Mouse (Mus musculus): ENCODE measurements at regions not wholly inside any gene's neighbourhood (a gene's known extent, or its start where the extent isn't known, plus 50 kb on each side); places are given as distances from the start of the nearest gene placed in this dataset.
"Not testable (repeated sequence)": the region's sequence is repeated elsewhere in the genome, so short reads cannot be mapped to it uniquely, and the experiment has no call there.

DNA sequence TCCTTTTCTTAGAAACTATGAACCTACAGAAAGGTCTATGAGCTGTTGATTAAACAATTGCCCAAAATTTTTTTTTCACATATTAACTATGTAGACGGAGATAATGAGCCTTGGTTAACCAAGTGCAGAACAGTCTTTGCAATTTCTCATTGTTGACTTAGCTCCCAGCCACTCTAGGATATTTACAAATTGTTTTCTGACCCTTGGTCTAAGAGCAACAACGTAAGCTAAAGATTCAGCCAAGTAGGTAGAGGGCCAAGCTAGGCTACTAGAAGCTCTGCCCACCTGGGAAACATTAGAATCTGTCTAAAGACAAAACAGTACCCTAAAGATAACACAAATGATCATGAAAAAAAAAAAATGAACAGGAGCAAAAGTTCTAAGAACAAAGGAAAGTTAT lies 67.5 kb upstream of the Map9 start:
- DNase-seq, result no peak

DNA sequence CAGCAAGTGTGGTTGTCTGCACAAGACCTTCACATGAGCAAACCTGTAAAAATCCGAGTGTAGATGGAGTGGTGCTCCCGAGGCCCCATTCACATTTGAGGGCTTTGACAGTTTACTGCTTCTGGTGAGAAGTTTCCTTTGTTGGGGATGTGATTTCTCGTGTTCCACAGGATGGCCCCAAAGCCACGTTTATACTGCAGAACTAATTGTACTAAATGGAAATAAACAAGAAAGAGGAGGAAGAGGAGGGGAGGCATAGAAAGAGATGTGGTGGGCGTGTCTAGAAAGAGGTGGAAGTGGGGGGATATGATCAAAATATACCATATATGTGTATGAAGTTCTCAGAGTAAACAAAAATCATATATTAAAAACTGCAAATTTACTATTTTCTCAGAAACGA lies 68.8 kb upstream of the Map9 start:
- DNase-seq, result no peak

- no peak for DNase-seq
Observed at GRCm38 (mm10) chr3:82276977-82277714, 80.7 kb upstream of the Map9 start.

- DNase-seq, result no peak
Observed at GRCm38 (mm10) chr3:82275822-82276203, 82.0 kb upstream of the Map9 start.

DNA sequence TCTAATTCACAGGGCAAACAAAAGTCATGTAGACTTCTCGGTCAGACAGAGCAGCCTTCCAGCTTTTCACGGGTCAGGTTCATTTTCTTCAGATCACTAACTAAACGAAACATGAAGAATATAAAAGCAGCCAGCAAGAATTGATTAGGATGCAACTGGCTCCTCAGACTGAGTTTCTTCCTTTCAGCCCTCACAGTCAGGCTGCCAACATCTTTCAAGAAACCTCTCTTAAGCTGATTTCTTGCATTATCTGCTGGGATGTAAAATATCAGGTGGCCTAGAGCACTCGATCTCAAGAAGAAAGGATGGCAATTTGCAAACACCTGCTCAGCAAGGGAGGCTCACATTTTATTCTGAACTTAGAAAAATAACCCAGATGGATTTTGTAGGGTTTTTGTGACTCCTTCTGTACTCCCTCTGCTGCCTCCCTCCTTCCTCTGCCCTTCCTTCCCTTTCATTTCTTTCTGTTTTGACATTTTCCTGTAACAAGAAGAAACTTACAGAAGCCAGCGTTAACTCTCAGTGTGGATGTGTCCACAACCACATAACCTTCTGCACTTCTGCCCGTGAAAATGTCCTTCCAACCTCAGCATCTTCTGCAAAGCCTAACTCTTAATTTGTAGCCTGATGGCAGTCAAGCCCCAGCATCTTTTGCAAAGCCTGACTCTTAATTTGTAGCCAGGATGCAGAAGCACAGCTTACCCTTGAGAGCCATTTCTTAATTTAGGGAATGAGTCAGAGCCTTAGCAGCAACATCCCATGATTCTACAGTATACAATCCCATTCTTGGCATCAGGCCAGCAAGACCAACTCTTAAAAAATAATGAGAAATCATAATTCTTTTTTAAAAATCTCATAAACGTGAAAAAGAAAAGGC lies 82.7 kb upstream of the Map9 start:
- DNase-seq, result peak; percentile 67 to 78

DNA sequence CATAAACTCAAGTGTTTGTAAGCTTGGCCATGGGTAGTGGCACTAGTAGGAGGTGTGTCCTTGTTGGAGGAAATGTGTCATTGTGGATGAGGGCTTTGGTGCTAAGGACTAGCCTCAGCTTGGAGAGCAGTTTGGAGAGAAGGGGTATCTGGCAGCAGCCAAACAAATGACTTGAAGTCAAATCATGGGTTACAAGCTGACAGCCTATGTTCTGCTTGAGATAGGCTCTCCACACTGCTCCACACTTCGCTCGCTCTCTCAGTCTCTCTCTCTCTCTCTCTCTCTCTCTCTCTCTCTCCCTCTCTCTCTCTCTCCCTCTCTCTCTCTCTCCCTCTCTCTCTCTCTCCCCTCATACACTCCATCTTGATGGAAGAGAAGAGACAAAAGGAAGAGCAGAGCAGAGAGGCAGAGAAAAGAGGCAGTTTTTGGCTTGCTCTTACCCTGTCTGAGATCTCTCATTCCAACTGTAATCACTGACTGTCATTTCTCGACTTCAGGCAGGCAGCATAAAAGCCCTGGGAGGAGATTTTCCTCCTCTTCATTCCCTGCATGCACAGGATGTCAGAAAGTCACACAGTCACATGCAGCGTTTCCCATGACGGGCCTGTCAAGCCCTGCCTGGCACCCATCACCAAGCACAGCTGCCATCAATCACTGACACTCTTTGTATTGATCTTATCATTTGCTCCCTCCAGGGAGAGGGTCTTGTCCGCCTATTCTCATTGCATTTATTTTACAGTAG lies 83.5 kb upstream of the Map9 start:
- DNase-seq, result peak; percentile 47 to 50

DNA sequence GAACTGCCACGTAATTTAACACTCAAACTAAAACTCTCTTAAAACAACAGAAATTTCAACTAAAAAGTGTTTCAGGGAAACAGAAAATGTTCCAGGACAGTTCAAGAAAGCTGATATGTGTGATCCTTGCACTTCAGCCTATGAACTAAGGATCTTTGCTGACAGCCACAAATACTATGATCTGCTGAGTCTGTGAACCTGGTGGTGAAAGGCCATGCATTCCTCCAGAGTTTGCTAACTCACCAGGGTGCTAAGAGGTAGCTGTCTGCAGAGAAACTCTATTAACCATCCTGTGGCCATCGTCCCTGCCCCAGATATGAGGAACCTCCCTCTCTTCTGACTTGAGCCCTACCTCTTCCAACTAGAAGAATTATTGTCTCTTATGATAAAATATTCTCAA lies 84.3 kb upstream of the Map9 start:
- not testable (repeated sequence) for DNase-seq

DNA sequence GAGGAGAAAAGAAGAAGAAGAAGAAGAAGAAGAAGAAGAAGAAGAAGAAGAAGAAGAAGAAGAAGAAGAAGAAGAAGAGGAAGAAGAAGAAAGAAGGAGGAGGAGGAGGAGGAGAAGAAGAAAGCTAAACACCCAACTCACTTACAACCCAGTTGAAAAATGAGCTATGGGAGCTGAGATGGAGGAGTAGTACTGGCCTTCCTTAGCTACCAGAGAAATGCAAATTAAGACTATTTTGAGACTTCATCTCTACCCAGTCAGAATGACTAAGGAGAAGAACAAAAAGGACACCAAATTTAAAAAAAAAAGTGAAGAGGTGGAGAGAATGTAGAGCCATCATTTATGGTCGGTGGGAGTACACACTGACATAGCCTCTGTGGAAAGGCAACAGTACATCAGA lies 85.9 kb upstream of the Map9 start:
- DNase-seq, result no peak

DNA sequence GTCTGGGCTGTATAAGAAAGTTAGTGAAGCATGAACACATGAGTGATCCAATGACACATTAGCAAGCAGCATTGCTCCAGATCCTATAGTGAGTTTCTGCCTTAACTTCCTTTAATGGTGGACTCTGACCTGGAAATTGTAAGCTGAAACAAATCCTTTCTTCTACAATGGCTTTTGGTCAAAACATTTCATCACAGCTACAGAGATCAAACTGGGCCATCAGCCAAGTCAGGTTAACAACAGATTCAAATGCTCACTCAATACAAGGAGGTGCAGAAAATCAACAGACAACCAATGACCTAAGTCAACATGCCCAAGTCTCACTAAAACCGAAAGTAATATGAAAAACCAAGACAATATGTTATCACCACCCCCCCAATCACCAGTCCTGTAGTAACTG lies 91.9 kb upstream of the Map9 start:
- DNase-seq, result no peak

DNA sequence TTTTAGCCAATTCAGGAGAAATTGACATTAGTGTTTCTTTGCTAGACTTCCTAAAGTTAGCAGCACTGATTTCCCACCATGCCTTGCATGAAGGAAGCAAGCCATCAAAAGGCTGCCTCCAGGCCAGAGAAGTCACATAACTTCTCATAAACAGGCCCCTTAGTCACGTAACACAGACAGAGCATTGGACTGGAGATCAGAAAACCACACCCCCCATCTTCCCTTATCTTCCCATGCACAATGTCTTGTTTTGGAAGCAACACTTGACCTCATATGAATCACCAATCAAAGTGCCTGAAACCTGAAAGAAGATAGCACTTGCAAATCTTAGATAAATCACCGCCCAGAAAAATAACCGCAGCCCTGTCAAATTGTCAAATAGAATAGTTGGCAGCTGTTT lies 95.9 kb upstream of the Map9 start:
- peak; percentile 36 to 50 for DNase-seq

DNA sequence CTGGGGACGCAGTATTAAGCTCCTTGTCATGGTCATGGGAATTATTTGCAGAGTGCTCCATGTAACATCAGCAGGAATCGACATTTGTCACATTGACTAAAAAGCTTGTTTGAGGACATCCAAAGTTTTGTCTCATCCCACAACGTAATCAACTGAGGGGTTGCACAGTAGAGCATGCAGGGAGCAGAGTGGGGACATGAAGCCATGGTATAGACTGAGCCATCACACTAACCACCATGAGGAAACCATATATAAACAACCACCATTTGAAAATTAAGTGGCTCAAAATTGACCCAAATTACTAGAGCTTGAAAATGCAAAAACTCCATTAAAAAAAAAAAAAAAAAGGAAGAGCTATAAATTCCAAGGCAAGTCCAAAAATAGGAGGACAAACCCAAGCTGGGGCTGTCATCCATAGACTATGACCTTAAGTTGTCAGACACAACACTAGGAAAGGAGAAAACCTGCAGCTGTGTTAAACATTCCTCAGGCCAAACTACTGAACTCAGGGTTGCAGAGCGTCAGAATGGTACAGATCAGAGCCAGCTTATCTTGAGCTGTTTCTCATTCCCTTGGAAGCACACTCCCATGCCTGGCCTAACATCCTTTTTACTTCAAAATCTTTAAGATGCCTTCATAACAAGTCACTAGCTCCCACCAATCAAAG lies 97.7 kb upstream of the Map9 start:
- peak; percentile 50 to 60 for DNase-seq

DNA sequence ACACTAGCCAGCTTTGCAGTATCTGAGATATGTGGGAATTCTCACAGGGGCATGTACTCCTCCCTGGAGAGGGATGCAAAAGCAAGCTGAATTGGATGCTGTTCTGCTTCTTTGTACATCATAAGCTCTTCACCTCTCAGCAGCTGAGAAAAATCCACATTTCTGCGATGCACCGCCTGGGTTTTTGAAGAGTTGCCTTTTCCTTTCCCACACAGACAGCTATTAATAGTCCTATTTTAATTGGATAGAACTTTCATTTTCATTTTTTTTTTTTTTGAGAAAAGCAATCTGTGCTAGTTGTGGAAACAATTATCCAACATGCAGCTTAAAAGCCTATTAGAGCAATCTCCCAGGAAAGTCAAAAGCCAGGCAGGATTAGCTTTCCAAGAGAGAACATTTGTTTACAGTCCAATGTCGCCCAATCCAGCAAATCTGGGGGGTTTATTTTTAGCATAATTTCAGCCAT lies 105.2 kb upstream of the Gucy1a1 start:
- DNase-seq, result peak; percentile 42 to 62

- DNase-seq, result peak in 1 of 2 experiments; percentile 12
Observed at GRCm38 (mm10) chr3:82249968-82250795, 104.6 kb upstream of the Gucy1a1 start.

GRCm38 (mm10) chr3:82236377-82237057 lies 90.9 kb upstream of the Gucy1a1 start:
- no peak for DNase-seq

DNA sequence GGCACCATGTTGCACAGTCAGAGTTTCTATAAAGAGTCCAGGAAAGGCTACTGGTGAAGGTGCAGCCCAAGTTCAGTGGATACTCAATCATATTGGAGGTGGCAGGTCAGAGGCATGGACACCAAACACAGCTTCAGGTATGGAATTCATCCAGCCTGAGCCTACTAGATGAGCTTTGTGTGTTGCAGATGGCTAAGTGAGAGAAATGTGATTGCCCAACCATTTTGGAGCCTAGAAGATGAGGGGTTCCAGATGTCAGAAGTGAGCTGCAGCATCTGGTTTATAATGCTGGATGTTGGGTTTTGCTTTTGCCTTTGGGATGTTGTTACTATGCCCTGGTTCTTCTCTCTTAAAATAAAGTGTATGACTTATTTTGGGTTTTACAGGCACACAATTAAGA lies 88.7 kb upstream of the Gucy1a1 start:
- DNase-seq, result no peak

- no peak for DNase-seq
Observed at GRCm38 (mm10) chr3:82223379-82223778, 77.8 kb upstream of the Gucy1a1 start.

DNA sequence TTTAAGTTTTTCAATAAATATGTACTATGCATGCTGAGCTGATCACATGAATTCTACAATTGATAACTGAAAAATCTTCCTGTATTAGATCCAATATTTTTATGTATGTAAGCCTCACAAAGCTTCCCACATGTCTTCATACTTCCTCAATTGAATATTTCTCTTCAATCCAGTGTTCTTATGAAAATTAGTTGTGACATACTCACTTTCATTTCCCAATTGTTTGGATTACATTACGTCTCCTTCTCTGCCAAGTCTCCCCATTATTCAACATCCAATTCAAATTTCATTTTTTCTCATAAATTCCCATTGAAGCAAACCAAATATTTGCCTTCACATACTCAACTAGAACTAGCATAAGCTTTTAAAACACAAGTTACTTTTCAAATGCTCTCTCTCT lies 76.3 kb upstream of the Gucy1a1 start:
- DNase-seq, result no peak

GRCm38 (mm10) chr3:82219192-82219885 lies 73.8 kb upstream of the Gucy1a1 start:
- peak in 1 of 2 experiments; percentile 10 for DNase-seq

- DNase-seq, result peak; percentile 58 to 65
Observed at GRCm38 (mm10) chr3:82214566-82215465, 69.2 kb upstream of the Gucy1a1 start.
